Mouse (Mus musculus): ENCODE measurements at regions not wholly inside any gene's neighbourhood (a gene's known extent, or its start where the extent isn't known, plus 50 kb on each side); places are given as distances from the start of the nearest gene placed in this dataset.

DNA sequence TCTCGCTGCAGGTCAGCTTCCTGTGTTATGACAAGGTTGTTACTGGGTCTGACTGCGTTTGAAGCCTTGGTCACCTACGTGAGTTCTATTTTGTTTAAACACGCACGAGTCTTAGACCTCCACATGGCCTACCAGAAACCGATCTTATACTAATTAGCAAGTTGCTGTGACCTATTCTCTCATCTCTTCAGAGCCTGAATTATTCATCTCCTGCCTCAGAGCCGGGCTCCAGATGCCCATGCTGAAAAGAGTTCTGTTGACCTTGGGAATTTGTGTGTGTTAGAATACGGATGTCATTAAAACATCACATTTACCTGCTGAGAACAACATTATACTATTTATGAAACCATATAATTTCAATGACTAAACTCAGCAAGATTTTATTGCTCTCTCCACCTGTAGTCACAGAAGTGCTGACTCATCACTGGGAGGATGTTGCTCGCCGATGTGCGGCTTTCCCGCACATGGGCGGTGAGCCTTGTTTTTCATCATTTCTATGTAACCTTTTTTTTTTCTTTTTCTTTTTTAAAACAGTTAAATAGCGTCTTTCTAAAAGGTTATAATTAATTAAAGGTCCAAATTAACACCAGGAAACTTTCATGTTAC is 102.1 kb downstream of the Evx1 start:
- H3K4me3 ChIP-seq (ENCODE audit: low read length): no peak overlapping the region
- H3K27me3 ChIP-seq (ENCODE audit: insufficient read depth, low read length): no peaks in the 10 kb centered on the region
- no peak overlapping the region for H3K9ac ChIP-seq (replicated peaks; ENCODE audit: low read length)
- ATAC-seq (ENCODE audit: low FRiP score, low TSS enrichment): no peak
- WGBS: 85% methylated on average over 14 of the region's 14 CpGs
- H3K36me3 ChIP-seq (ENCODE audit: insufficient read depth, low read length): no peaks in the 10 kb centered on the region
- H3K4me2 ChIP-seq (replicated peaks; ENCODE audit: low read depth, low read length): no peak overlapping the region
- H3K4me1 ChIP-seq (ENCODE audit: insufficient read depth, low read length): peaks cover 17% of the 10 kb centered on the region
- H3K27ac ChIP-seq (ENCODE audit: low read length): no peak overlapping the region
- H3K9me3 ChIP-seq (ENCODE audit: low read length): peaks cover 4% of the 10 kb centered on the region; the same call in 1 of the 2 replicates

DNA sequence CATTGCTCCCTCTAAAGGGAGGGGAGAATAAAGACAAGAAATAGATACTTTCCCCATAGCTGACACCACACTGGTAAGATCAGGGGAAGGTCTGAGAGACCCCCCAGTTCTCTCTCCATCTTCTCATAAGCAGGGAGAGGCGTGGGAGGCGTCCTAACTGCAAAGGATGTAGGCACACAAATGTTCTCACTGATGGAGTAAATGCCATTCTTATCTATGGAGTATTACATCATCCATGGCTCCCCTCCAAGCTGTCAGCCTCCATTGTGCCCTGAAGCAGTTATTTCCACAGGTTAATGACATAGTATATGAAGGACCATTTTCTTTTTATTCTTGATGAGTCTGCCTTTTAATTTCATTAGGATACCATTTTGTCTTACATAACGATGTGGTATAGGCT is 103.2 kb downstream of the Evx1 start:
- 65% methylated on average over 3 of the region's 3 CpGs for WGBS
- H3K4me1 ChIP-seq (ENCODE audit: insufficient read depth, low read length): peaks cover 13% of the 10 kb centered on the region; the same call in 1 of the 2 replicates
- H3K9me3 ChIP-seq (ENCODE audit: low read length): peaks cover 4% of the 10 kb centered on the region; the same call in 1 of the 2 replicates
- H3K36me3 ChIP-seq (ENCODE audit: insufficient read depth, low read length): no peaks in the 10 kb centered on the region
- H3K9ac ChIP-seq (replicated peaks; ENCODE audit: low read length): no peak overlapping the region
- H3K4me3 ChIP-seq (ENCODE audit: low read length): no peak overlapping the region
- H3K4me2 ChIP-seq (replicated peaks; ENCODE audit: low read depth, low read length): no peak overlapping the region
- H3K27me3 ChIP-seq (ENCODE audit: insufficient read depth, low read length): no peaks in the 10 kb centered on the region
- ATAC-seq (ENCODE audit: low FRiP score, low TSS enrichment): no peak
- no peak overlapping the region for H3K27ac ChIP-seq (ENCODE audit: low read length)

DNA sequence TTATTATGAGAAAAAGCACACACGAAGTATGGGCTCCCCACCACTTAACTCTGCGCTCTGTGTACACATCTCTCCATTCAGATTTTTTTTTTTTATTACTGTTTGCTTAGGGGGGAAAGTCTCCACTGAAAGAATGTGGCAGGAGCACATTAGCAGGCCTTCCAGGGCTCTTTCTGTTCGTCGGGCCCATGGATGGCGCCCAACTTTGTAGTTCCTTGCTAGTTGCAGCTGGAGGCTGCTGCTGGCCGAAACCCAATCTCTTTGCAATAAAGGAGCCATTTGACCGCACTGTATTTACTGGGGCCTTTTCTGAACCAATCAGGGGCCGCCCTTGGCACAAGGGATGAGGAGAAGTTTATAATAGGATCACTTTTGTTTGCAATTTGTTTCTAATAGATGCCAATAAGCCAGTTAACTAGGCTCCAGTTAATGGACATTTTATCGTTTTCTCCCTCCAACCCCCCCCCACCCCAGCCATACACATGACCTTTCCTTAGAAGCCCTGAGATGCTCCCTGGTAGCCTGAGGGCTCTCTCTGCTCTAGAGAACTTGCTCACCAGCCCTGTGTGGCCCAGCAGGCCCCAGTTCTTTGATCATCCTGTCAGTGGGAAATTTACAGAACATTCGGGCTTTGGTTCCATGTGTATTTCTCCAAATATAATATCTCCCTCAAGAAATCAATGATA is 104.3 kb downstream of the Evx1 start:
- WGBS: 37% methylated on average over 10 of the region's 10 CpGs
- no peak overlapping the region for H3K4me3 ChIP-seq (ENCODE audit: low read length)
- H3K27me3 ChIP-seq (ENCODE audit: insufficient read depth, low read length): no peaks in the 10 kb centered on the region
- peaks cover 4% of the 10 kb centered on the region; the same call in 1 of the 2 replicates for H3K9me3 ChIP-seq (ENCODE audit: low read length)
- no peak overlapping the region for H3K4me2 ChIP-seq (replicated peaks; ENCODE audit: low read depth, low read length)
- H3K4me1 ChIP-seq (ENCODE audit: insufficient read depth, low read length): peaks cover 13% of the 10 kb centered on the region; the same call in 1 of the 2 replicates
- peak; percentile 61; the same call in 1 of the 2 replicates for ATAC-seq (ENCODE audit: low FRiP score, low TSS enrichment)
- no peaks in the 10 kb centered on the region for H3K36me3 ChIP-seq (ENCODE audit: insufficient read depth, low read length)
- no peak overlapping the region for H3K27ac ChIP-seq (ENCODE audit: low read length)
- H3K9ac ChIP-seq (replicated peaks; ENCODE audit: low read length): no peak overlapping the region

DNA sequence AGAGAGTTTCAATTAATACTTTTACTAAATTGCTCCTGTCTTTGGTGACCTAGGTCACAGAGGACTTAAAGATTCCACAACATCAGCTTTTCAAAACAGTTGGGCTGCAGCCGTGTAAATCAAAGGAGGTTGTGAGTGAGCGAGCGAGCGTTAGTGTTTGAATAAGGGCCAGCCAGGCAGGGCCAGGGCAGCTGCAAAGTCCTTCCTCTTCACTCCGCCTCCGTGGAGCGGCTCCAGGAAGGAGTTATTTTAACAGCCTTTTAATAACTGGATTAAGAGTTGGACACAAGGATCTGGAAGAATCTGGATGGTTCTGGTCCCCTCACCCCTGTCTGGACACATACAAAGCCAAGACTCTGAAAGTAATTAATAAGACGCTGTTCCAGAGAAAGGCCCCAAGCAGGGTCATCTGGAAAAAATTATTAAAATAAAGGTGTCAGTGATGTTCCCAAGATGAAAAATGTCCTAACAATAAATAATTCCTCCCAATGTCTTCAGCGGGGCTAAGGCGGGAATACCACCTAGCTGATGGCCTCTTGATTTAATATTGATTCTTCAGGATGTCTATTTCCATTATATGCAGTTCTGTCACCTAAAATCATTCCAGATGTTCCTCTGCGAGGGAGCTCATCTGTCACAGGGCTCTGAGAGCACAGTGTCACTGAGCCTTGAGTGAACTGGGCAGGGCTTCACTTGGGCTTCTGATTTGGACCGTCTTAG is 105.3 kb downstream of the Evx1 start:
- H3K9ac ChIP-seq (replicated peaks; ENCODE audit: low read length): no peak overlapping the region
- peak overlapping the region; percentile 21; the same call in 1 of the 2 replicates for H3K27ac ChIP-seq (ENCODE audit: low read length)
- ATAC-seq (ENCODE audit: low FRiP score, low TSS enrichment): peak; percentile 63; the same call in 1 of the 2 replicates
- no peak overlapping the region for H3K4me2 ChIP-seq (replicated peaks; ENCODE audit: low read depth, low read length)
- no peaks in the 10 kb centered on the region for H3K27me3 ChIP-seq (ENCODE audit: insufficient read depth, low read length)
- H3K9me3 ChIP-seq (ENCODE audit: low read length): peaks cover 4% of the 10 kb centered on the region; the same call in 1 of the 2 replicates
- H3K4me3 ChIP-seq (ENCODE audit: low read length): no peak overlapping the region
- no peaks in the 10 kb centered on the region for H3K36me3 ChIP-seq (ENCODE audit: insufficient read depth, low read length)
- peaks cover 13% of the 10 kb centered on the region; the same call in 1 of the 2 replicates for H3K4me1 ChIP-seq (ENCODE audit: insufficient read depth, low read length)
- WGBS: 25% methylated on average over 12 of the region's 12 CpGs

DNA sequence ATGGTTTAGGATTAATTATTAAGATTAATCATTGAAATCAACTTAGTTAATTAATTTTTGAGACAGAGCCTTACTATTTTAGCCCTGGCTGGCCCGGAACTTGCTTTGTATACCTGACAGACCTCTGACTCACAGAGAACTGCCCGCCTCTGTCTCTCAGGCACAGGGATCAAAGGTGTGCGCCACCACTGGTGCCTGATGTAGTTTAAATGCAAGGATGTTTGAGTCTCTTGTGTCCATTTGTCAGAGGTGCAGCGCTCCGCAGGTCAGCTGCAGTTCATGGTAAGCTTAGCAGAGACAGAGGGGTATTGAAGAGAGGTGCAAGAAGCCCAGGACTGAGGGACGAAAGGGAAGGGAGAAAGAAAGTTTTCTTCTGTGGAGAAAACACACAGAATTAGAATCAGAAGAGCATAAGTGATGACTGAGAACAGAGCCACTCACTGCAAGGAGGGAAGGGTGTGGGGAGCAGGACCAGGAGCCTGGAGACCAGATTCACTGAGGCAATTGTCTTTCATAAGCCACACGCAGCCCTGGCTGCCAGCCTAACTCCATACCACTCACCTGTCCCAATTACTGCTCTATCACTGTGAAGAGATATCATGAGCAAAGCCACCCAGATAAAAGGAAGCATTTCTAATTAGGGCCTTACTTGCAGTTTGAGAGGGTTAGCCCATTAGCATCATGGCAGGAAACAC is 107.1 kb downstream of the Evx1 start:
- ATAC-seq (ENCODE audit: low FRiP score, low TSS enrichment): no peak
- no peaks in the 10 kb centered on the region for H3K27me3 ChIP-seq (ENCODE audit: insufficient read depth, low read length)
- no peak overlapping the region for H3K27ac ChIP-seq (ENCODE audit: low read length)
- peaks cover 13% of the 10 kb centered on the region; the same call in 1 of the 2 replicates for H3K4me1 ChIP-seq (ENCODE audit: insufficient read depth, low read length)
- H3K36me3 ChIP-seq (ENCODE audit: insufficient read depth, low read length): no peaks in the 10 kb centered on the region
- no peak overlapping the region for H3K9ac ChIP-seq (replicated peaks; ENCODE audit: low read length)
- H3K9me3 ChIP-seq (ENCODE audit: low read length): 0 out of 2 replicates have a peak, but pooled peaks cover 3% of the 10 kb centered on the region
- no peak overlapping the region for H3K4me2 ChIP-seq (replicated peaks; ENCODE audit: low read depth, low read length)
- 86% methylated on average over 7 of the region's 7 CpGs for WGBS
- no peak overlapping the region for H3K4me3 ChIP-seq (ENCODE audit: low read length)

DNA sequence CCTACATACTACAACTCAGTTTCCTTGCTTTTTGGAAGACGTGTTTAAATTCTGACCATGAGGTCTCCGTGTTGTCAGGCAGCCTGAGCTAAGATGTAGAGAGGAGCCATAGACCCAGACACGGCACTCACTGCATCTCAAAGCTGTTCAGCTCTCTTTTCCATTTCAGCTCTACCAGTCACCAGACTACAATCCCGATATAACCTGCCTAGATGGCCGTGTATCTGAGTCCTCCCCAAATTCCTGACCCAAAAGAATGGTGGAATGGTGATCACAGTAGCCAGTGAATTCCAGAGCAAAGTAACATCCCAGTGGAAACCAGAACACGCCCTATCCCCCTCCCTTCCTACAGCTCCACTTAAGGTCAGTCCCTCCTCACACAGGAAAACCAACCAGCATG is 108.5 kb downstream of the Evx1 start:
- Histone ChIP-seq H3K4me1 (ENCODE audit: insufficient read depth, low read length) (peaks cover 13% of the 10 kb centered on the region; the same call in 1 of the 2 replicates), H3K27me3 (ENCODE audit: insufficient read depth, low read length) (no peaks in the 10 kb centered on the region), H3K4me3 (ENCODE audit: low read length) (no peak overlapping the region), H3K9ac (replicated peaks; ENCODE audit: low read length) (no peak overlapping the region), H3K9me3 (ENCODE audit: low read length) (0 out of 2 replicates have a peak, but pooled peaks cover 3% of the 10 kb centered on the region), H3K4me2 (replicated peaks; ENCODE audit: low read depth, low read length) (no peak overlapping the region), H3K27ac (ENCODE audit: low read length) (no peak overlapping the region), H3K36me3 (ENCODE audit: insufficient read depth, low read length) (no peaks in the 10 kb centered on the region)
- ATAC-seq (ENCODE audit: low FRiP score, low TSS enrichment): no peak
- 83% methylated on average over 6 of the region's 6 CpGs for WGBS

DNA sequence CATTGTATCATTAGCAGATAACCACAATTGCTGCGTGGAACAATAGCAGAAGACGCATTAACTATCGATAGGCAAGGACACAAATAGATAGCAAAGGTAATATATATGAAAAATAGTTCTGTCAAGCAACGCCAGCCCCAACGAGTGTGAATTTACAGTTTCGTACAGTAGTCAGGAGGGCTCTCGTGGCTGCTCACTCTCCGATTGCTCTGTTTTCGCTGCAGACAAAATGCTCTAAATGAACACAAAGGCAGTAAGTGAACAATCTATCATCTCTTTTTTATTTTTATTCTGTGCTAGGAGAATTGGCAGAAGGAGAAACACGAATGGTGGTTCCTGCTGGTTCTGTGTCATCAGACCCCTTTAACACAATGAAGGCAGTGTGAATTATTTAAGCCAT is 109.4 kb downstream of the Evx1 start:
- H3K27me3 ChIP-seq (ENCODE audit: insufficient read depth, low read length): no peaks in the 10 kb centered on the region
- no peak overlapping the region for H3K9ac ChIP-seq (replicated peaks; ENCODE audit: low read length)
- WGBS: 73% methylated on average over 10 of the region's 10 CpGs
- no peak overlapping the region for H3K4me3 ChIP-seq (ENCODE audit: low read length)
- 0 out of 2 replicates have a peak, but pooled peaks cover 3% of the 10 kb centered on the region for H3K9me3 ChIP-seq (ENCODE audit: low read length)
- H3K27ac ChIP-seq (ENCODE audit: low read length): no peak overlapping the region
- H3K36me3 ChIP-seq (ENCODE audit: insufficient read depth, low read length): no peaks in the 10 kb centered on the region
- ATAC-seq (ENCODE audit: low FRiP score, low TSS enrichment): no peak
- H3K4me1 ChIP-seq (ENCODE audit: insufficient read depth, low read length): peaks cover 8% of the 10 kb centered on the region; the same call in 1 of the 2 replicates
- no peak overlapping the region for H3K4me2 ChIP-seq (replicated peaks; ENCODE audit: low read depth, low read length)

DNA sequence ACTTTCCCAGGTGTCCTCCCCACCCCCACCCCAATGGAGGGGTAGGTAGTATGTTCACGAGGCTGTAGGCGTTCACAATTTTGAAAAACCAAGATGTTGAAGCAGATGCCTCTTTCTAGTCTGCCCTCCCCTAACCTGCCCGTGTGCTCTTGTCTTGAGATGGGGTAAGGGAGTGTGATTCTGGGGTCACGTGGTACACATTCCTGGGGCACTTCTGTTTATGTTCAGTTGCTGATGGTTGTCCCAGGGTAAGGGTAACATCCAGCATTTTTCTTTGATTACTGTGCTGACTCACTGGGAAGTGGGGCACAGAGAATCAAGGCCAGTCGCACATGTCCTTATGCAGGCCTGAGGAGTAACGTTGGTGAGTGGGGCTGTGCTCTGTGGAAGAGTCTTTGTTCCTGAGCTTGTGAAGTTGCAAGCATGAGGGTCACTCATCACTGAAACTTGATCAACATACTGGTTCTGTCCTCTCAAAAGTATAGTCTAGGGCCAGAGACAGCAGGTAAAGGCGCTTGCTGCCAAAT is 110.3 kb downstream of the Evx1 start:
- no peak for ATAC-seq (ENCODE audit: low FRiP score, low TSS enrichment)
- WGBS: 68% methylated on average over 7 of the region's 7 CpGs
- peaks cover 3% of the 10 kb centered on the region; the same call in 1 of the 2 replicates for H3K4me1 ChIP-seq (ENCODE audit: insufficient read depth, low read length)
- no peaks in the 10 kb centered on the region for H3K36me3 ChIP-seq (ENCODE audit: insufficient read depth, low read length)
- H3K4me2 ChIP-seq (replicated peaks; ENCODE audit: low read depth, low read length): no peak overlapping the region
- no peak overlapping the region for H3K27ac ChIP-seq (ENCODE audit: low read length)
- H3K4me3 ChIP-seq (ENCODE audit: low read length): no peak overlapping the region
- no peaks in the 10 kb centered on the region for H3K27me3 ChIP-seq (ENCODE audit: insufficient read depth, low read length)
- no peak overlapping the region for H3K9ac ChIP-seq (replicated peaks; ENCODE audit: low read length)
- H3K9me3 ChIP-seq (ENCODE audit: low read length): 0 out of 2 replicates have a peak, but pooled peaks cover 3% of the 10 kb centered on the region

DNA sequence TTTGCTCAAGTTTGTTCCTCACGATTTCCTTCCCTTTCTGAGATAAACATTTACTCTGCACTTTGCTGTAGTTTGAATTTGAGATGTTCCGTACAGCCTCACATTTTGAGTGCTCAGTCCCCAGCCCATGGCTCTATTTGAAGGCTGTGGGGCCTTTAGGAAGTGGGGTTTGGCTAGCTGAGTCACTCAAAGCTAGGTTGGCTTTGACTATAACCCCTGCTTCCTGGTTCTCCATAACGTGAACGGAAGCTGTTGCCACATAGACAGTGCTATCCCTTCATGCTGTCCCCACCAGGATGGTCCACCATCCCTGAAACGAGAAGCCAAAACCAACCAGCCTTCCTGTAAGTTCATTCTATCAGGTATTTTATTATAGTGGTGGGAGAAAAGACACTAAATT is 111.1 kb downstream of the Evx1 start:
- no peak overlapping the region for H3K27ac ChIP-seq (ENCODE audit: low read length)
- no peaks in the 10 kb centered on the region for H3K27me3 ChIP-seq (ENCODE audit: insufficient read depth, low read length)
- H3K4me3 ChIP-seq (ENCODE audit: low read length): no peak overlapping the region
- H3K4me2 ChIP-seq (replicated peaks; ENCODE audit: low read depth, low read length): no peak overlapping the region
- 0 out of 2 replicates have a peak, but pooled peaks cover 3% of the 10 kb centered on the region for H3K9me3 ChIP-seq (ENCODE audit: low read length)
- no peaks in the 10 kb centered on the region for H3K4me1 ChIP-seq (ENCODE audit: insufficient read depth, low read length)
- ATAC-seq (ENCODE audit: low FRiP score, low TSS enrichment): no peak
- 95% methylated on average over 5 of the region's 5 CpGs for WGBS
- H3K9ac ChIP-seq (replicated peaks; ENCODE audit: low read length): no peak overlapping the region
- no peaks in the 10 kb centered on the region for H3K36me3 ChIP-seq (ENCODE audit: insufficient read depth, low read length)

All from kidney, embryonic 16.5 days (tissue).